Mouse (Mus musculus) liver, adult 2 months (tissue): ENCODE data around the gene Erbb3. TPM values are rescaled to one million over a fixed set of nuclear protein-coding genes. Genes with fewer than 3 reads are reported as not detected.
"Not testable (repeated sequence)": the region's sequence is repeated elsewhere in the genome, so short reads cannot be mapped to it uniquely, and the experiment has no call there.

Experiments
- DNase-seq: peaks from one replicate; pipeline ENCODE4 v3.0.0-alpha.2; 2011; ENCODE audit warnings: low read depth, low spot score; ENCODE audit errors: extremely low read depth
- H3K27ac ChIP-seq: fragments of 200-500 bp; replicated peaks from 2 replicates; pipeline ENCODE4 v1.5.1; 2012; ENCODE audit warnings: low read depth, mild to moderate bottlenecking, control low read depth, inconsistent platforms, low read length; ENCODE audit not compliant: insufficient read depth
- H3K27me3 ChIP-seq: fragments of 200-500 bp; 2 replicates; pipeline ENCODE4 v1.6.1; 2012; ENCODE audit warnings: mild to moderate bottlenecking, moderate library complexity, low read length, inconsistent platforms; ENCODE audit not compliant: control insufficient read depth, insufficient read depth
- H3K36me3 ChIP-seq: fragments of 200-500 bp; 2 replicates; pipeline ENCODE4 v1.6.1; 2012; ENCODE audit warnings: low read length, inconsistent platforms; ENCODE audit not compliant: control insufficient read depth, insufficient read depth
- H3K4me1 ChIP-seq: fragments of 200-500 bp; 2 replicates; pipeline ENCODE4 v1.6.1; 2011; ENCODE audit warnings: low read length; ENCODE audit not compliant: control insufficient read depth, insufficient read depth
- H3K4me3 ChIP-seq: fragments of 200-500 bp; 2 replicates; pipeline ENCODE4 v1.5.1; 2011; ENCODE audit warnings: low read depth, mild to moderate bottlenecking, control low read depth, low read length, moderate library complexity; ENCODE audit not compliant: insufficient read depth
- H3K79me2 ChIP-seq: fragments of 200-500 bp; 2 replicates; pipeline ENCODE4 v1.6.1; 2012; ENCODE audit warnings: inconsistent platforms, mild to moderate bottlenecking, low read length, moderate library complexity; ENCODE audit not compliant: control insufficient read depth, insufficient read depth
- H3K9ac ChIP-seq: fragments of 200-500 bp; 2 replicates; pipeline ENCODE4 v1.6.1; 2012; ENCODE audit warnings: low read depth, mild to moderate bottlenecking, control low read depth, inconsistent platforms, low read length
- CTCF ChIP-seq: fragments of 200-500 bp; IDR thresholded peaks from 2 replicates; pipeline ENCODE4 v1.5.1; 2011; ENCODE audit warnings: low read depth, low read length, control low read depth
- POLR2A ChIP-seq: fragments of 200-500 bp; IDR thresholded peaks from 2 replicates; pipeline ENCODE4 v1.6.1; 2011; ENCODE audit warnings: low read length, control low read depth; ENCODE audit not compliant: insufficient read depth; ENCODE audit errors: extremely low read depth
- WGBS: fragments of 180-500 bp; shearing (Covaris S2); methylation state at CpG from one replicate; pipeline ENCODE4 v1.1.7; 2018; 5-methylcytosine and 5-hydroxymethylcytosine counted together
- polyA plus RNA-seq: library from polyadenylated mRNA; depleted of rRNA; stranded (reverse); fragments of >200 nt; gene quantifications from 2 replicates; pipeline ENCODE4 v1.2.3, GENCODE M21; 2012; rRNA removed
- total RNA-seq: library from RNA; depleted of rRNA; stranded (reverse); fragments of >200 nt; gene quantifications from 2 replicates; pipeline ENCODE4 v1.2.3, GENCODE M21; 2014; rRNA removed

Erbb3 gene
- total RNA-seq (92.9 and 115 TPM in 2 replicates), polyA plus RNA-seq (37.4 and 37.9 TPM in 2 replicates)

GRCm38 (mm10) chr10:128589464-128590192 lies at the start of gene Erbb3:
TSS of gene Erbb3 (minus strand) at chr10:128589652.
- Histone ChIP-seq H3K36me3 (peaks cover 11% of the 10 kb centered on the region), H3K27ac (peak within 1 kb of the TSS; percentile 97), H3K79me2 (peaks cover 14% of the 10 kb centered on the region; the same call in 1 of the 2 replicates), H3K27me3 (no peaks in the 10 kb centered on the region), H3K4me1 (peaks cover 10% of the 10 kb centered on the region), H3K4me3 (peak within 1 kb of the TSS; percentile 90), H3K9ac (peak within 1 kb of the TSS; percentile 87)
- peak; percentile 79 for TF ChIP-seq POLR2A
- TF ChIP-seq CTCF: no peak
- WGBS: 1% methylated on average over 43 of the region's 43 CpGs
- DNase-seq: peak; percentile 74

- Histone ChIP-seq H3K79me2 (no peaks in the 10 kb centered on the region), H3K27me3 (no peaks in the 10 kb centered on the region), H3K9ac (no peak overlapping the region), H3K4me3 (no peak overlapping the region), H3K4me1 (peaks cover 5% of the 10 kb centered on the region), H3K27ac (no peak overlapping the region), H3K36me3 (no peaks in the 10 kb centered on the region; the same call in 1 of the 2 replicates)
- DNase-seq: no peak
- WGBS: 66% methylated on average over 11 of the region's 11 CpGs
- TF ChIP-seq CTCF (no peak), POLR2A (no peak)
Measured at GRCm38 (mm10) chr10:128637011-128637410, 47.6 kb upstream of the Erbb3 start.

DNA sequence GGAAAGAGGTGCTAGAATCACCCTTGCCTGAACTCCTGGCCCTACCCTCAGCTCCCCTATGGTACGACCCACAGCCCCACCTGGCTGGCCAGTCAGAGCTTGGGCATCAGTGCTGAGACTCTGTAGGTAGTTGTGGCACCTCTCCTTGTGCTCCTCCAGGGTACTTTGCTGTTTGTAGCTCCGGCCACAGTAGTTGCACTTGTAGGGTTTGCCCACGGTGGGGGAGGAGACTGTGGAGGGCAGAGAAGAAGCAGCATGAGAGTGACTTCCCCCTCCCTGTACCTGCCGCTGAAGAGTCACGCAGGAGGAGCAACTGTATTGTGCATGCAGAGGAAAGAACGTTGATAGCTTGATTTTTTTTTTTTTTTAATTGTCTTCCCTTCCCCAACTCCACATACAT lies 47.1 kb upstream of the Erbb3 start:
- no peak overlapping the region for H3K4me3 ChIP-seq
- 66% methylated on average over 6 of the region's 6 CpGs for WGBS
- DNase-seq: no peak
- no peak for TF ChIP-seq POLR2A
- no peak for TF ChIP-seq CTCF
- H3K27me3 ChIP-seq: no peaks in the 10 kb centered on the region
- H3K79me2 ChIP-seq: no peaks in the 10 kb centered on the region
- H3K27ac ChIP-seq: no peak overlapping the region
- H3K9ac ChIP-seq: no peak overlapping the region
- no peaks in the 10 kb centered on the region; the same call in 1 of the 2 replicates for H3K36me3 ChIP-seq
- H3K4me1 ChIP-seq: peaks cover 5% of the 10 kb centered on the region

DNA sequence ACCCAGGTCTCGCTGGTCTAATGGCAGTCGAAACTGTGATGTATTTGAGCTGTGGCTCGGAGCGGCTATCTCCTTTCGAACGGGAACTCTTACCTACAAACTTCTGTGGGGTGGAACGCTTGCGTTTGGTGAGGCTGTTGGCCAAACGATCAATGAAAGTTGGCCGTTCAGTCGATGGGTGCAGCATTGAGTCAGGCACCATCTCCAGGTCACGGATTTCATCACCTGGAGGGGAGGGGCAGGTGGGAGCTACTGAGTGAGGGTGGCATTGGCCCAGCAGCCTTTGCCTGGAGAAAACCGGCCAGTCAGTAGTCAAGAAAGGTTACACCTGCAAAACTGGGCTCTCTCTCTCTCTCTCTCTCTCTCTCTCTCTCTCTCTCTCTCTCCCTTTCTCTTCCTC lies 46.2 kb upstream of the Erbb3 start:
- Histone ChIP-seq H3K4me1 (peaks cover 5% of the 10 kb centered on the region), H3K36me3 (no peaks in the 10 kb centered on the region; the same call in 1 of the 2 replicates), H3K4me3 (no peak overlapping the region), H3K79me2 (no peaks in the 10 kb centered on the region), H3K9ac (peak overlapping the region; percentile 22; the same call in 1 of the 2 replicates), H3K27me3 (no peaks in the 10 kb centered on the region), H3K27ac (peak overlapping the region; percentile 79)
- TF ChIP-seq POLR2A (no peak), CTCF (0 out of 2 replicates have a peak, but pooled peaks have one; percentile 12)
- 16% methylated on average over 13 of the region's 13 CpGs for WGBS
- peak; percentile 96 for DNase-seq

DNA sequence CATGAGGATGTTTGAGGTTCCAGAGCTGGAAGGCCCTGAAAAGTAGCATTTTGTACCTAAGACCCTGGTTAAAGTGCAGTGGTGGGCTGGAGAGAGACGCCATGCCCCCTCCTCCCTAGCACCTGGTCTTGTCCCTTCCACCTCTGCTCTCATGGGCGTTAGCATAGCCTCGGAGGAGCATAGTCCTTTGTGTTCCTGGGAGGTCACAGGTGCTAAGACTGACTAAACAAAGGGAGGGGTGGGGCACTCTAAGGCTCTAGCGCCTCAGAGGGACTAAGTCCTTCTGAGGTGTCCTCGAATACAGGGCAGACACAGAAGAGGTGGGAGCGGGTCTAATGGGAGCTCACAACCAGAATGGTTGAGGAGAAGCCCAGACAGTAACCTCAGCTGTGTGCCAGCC lies 42.1 kb upstream of the Erbb3 start:
- no peaks in the 10 kb centered on the region for H3K79me2 ChIP-seq
- H3K4me3 ChIP-seq: no peak overlapping the region
- H3K27ac ChIP-seq: no peak overlapping the region
- H3K36me3 ChIP-seq: no peaks in the 10 kb centered on the region
- 41% methylated on average over 6 of the region's 6 CpGs for WGBS
- no peak for TF ChIP-seq CTCF
- TF ChIP-seq POLR2A: no peak
- H3K4me1 ChIP-seq: peaks cover 5% of the 10 kb centered on the region
- H3K9ac ChIP-seq: no peak overlapping the region
- H3K27me3 ChIP-seq: no peaks in the 10 kb centered on the region
- DNase-seq: no peak

- H3K79me2 ChIP-seq, H3K4me3 ChIP-seq, H3K36me3 ChIP-seq, H3K27me3 ChIP-seq, H3K27ac ChIP-seq, H3K9ac ChIP-seq, H3K4me1 ChIP-seq, DNase-seq: not testable (repeated sequence)
- 79% methylated on average over 5 of the region's 5 CpGs for WGBS
Measured at GRCm38 (mm10) chr10:128630306-128630705, 40.9 kb upstream of the Erbb3 start.
